Mouse (Mus musculus): Measurements from ENCODE around the gene Kpna6. TPM values are rescaled to one million over a fixed set of nuclear protein-coding genes. Genes with fewer than 3 reads are reported as not detected.
A peak's percentile ranks its signal among the peaks of the same experiment; 100 is the strongest.

The Kpna6 gene
- polyA plus RNA-seq, 1 experiment, result 130 TPM

DNA sequence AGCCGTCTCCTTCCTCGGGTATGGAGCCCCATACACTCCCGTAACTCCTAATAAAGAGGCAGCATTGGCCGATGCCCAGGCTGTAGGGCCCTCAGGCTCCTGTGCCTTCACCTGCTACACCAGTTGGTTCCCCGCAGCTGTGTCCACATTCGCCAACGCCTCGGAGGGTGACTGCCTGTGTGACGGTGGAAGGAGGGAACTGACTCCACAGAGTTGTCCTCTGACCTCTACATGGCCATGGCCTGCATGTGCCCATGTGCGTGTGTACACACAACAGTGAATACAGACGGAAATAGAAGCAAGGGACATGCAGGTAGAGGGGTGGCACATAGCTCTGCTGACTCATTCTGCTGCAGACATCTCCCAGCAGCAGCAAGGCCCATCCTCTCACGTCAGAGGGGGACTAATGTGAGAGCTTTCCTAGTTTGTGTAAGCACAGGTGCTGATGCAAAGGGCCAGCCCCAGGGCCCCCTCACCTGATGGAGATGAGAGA, 63.4 kb downstream of the Kpna6 start:
- H3K27ac ChIP-seq (ENCODE audit: insufficient read depth, low read length), result peak overlapping the region; percentile 31; the same call in 1 of the 2 replicates
- 0 out of 2 replicates have a peak overlapping the region, but pooled peaks have one; percentile 4 for H3K9ac ChIP-seq (ENCODE audit: low read depth, poor library complexity, severe bottlenecking)
- no peaks in the 10 kb centered on the region for H3K27me3 ChIP-seq (ENCODE audit: control insufficient read depth, insufficient read depth, low read length, poor library complexity, severe bottlenecking)
- peaks cover 9% of the 10 kb centered on the region for H3K4me1 ChIP-seq (ENCODE audit: control insufficient read depth, insufficient read depth, low read length)
- no peak for TF ChIP-seq POLR2A (IDR thresholded peaks at IDR 0.05; ENCODE audit: insufficient read depth, low read length)
- peaks cover 11% of the 10 kb centered on the region; the same call in 1 of the 2 replicates for H3K36me3 ChIP-seq (ENCODE audit: control insufficient read depth, insufficient read depth, low read length, poor library complexity, severe bottlenecking)
- H3K4me3 ChIP-seq (ENCODE audit: low read depth, low read length), result peak overlapping the region; percentile 1; the same call in 1 of the 2 replicates
- H3K9me3 ChIP-seq (replicated peaks; ENCODE audit: control insufficient read depth, insufficient read depth, low read length, poor library complexity, severe bottlenecking), result no peaks in the 10 kb centered on the region

DNA sequence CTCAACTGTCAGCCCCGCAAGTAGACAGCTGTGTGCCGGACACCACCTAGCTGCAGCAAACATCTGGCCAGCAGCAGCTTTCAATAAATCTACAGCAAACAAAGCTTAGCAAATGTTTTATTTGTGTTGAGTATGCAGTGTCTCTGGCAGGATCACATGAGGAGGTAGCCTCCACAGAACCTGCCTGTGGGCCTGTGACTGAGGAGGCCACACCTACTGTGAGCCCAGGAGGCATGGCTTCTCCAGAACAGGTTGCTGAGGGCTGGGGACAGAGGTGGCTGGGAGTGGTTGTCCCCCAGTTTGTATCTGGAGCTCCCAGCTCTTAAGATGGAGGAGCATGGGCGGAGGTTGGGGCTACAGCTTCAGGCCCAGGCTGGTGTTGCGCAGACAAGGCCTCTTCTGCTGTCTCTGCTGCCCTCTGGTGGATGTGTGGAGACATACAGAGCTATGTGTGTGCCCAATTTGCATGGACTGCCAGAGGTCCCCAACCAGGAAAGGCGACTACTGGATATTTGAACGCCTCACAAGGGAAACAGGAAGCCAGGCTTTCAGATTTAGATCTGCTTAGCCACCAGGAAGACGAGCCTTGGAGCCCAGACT, 64.0 kb downstream of the Kpna6 start:
- peak overlapping the region; percentile 31 for H3K27ac ChIP-seq (ENCODE audit: insufficient read depth, low read length)
- no peak overlapping the region for H3K9ac ChIP-seq (ENCODE audit: low read depth, poor library complexity, severe bottlenecking)
- no peak for TF ChIP-seq POLR2A (IDR thresholded peaks at IDR 0.05; ENCODE audit: insufficient read depth, low read length)
- TF ChIP-seq CTCF (IDR thresholded peaks at IDR 0.05; ENCODE audit: low read depth, low read length), result peak; percentile 98
- TF ChIP-seq EP300 (IDR thresholded peaks at IDR 0.05; ENCODE audit: insufficient read depth, low read depth, low read length), result 0 out of 2 replicates have a peak, but pooled peaks have one; percentile 40

DNA sequence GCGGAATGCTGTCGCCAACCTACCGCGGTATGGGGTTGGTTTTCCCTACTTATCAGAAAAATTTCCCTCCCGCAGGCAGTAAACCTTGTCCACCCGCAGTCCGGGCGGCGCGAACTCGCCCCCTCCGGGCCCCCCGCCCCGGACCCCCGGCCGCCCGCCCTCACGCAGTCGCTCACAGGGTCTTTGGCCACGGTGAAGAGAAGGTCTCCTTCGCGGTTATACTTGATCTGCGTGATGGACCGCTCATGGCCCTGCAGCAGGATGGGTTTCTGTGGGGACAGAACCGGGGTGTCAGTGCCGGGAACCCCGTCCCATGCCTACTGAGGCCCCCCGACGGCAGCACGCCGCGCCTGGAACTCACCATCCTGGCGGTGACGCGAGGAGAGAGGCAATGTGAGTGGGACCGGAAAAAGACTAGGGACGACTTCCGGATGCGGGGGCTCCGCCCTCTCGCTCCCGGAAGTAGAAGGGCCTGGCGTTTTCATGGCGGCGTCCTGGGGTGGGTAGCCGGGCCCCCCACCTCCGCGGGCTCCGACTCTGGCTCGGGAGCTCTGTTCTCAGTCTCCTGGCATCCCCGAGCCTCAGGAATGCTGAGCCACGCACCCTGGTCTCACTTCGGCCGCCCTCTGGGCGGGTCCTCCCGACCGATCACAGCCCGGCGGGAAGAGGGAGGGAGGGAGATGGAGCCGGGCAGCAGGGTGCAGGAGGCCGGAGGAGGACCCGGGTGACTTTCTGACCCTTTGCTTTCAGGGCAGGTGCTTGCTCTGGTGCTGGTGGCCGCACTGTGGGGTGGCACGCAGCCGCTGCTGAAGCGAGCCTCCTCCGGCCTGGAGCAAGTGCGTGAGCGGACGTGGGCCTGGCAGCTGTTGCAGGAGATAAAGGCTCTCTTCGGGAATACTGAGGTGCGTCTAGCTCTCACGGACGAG, 72.1 kb downstream of the Kpna6 start, which contains the start of the genes Eif3i and Tmem234:
Eif3i (minus strand) TSS at position 416 of the 926 bp plus-strand sequence.
Tmem234 (plus strand) TSS at position 436 of the 926 bp plus-strand sequence.
- no peaks in the 10 kb centered on the region for H3K9me3 ChIP-seq (replicated peaks; ENCODE audit: control insufficient read depth, insufficient read depth, low read length, poor library complexity, severe bottlenecking)
- no peak within 1 kb of the TSS for H3K27ac ChIP-seq (ENCODE audit: insufficient read depth, low read length)
- H3K36me3 ChIP-seq (ENCODE audit: control insufficient read depth, insufficient read depth, low read length, poor library complexity, severe bottlenecking), result peaks cover 21% of the 10 kb centered on the region
- TF ChIP-seq POLR2A (IDR thresholded peaks at IDR 0.05; ENCODE audit: insufficient read depth, low read length) (peak; percentile 66), EP300 (IDR thresholded peaks at IDR 0.05; ENCODE audit: insufficient read depth, low read depth, low read length) (no peak), CTCF (IDR thresholded peaks at IDR 0.05; ENCODE audit: low read depth, low read length) (no peak)
- peak within 1 kb of the TSS; percentile 98 for H3K4me3 ChIP-seq (ENCODE audit: low read depth, low read length)
- H3K4me1 ChIP-seq (ENCODE audit: control insufficient read depth, insufficient read depth, low read length), result no peaks in the 10 kb centered on the region
- H3K9ac ChIP-seq (ENCODE audit: low read depth, poor library complexity, severe bottlenecking), result peak within 1 kb of the TSS; percentile 88
- no peaks in the 10 kb centered on the region for H3K27me3 ChIP-seq (ENCODE audit: control insufficient read depth, insufficient read depth, low read length, poor library complexity, severe bottlenecking)

More for the DNA sequence above, 64.0 kb downstream of the Kpna6 start:
- Histone ChIP-seq H3K4me1 (ENCODE audit: control insufficient read depth, insufficient read depth, low read length) (peaks cover 9% of the 10 kb centered on the region), H3K9me3 (replicated peaks; ENCODE audit: control insufficient read depth, insufficient read depth, low read length, poor library complexity, severe bottlenecking) (no peaks in the 10 kb centered on the region), H3K27me3 (ENCODE audit: control insufficient read depth, insufficient read depth, low read length, poor library complexity, severe bottlenecking) (no peaks in the 10 kb centered on the region), H3K36me3 (ENCODE audit: control insufficient read depth, insufficient read depth, low read length, poor library complexity, severe bottlenecking) (peaks cover 13% of the 10 kb centered on the region; the same call in 1 of the 2 replicates), H3K4me3 (ENCODE audit: low read depth, low read length) (peak overlapping the region; percentile 1; the same call in 1 of the 2 replicates)

Other genes with a start within 250 kb of the Kpna6 start
- gene Zbtb8b, start 231.9 kb downstream of the Kpna6 start, polyA plus RNA-seq (2011; ENCODE audit: insufficient read depth, insufficient read length, low read depth, missing spikeins), result 4.2 and 4.8 TPM in 2 replicates
- 31.6 and 36.4 TPM in 2 replicates for gene Bsdc1, start 211.2 kb downstream of the Kpna6 start, polyA plus RNA-seq (2011; ENCODE audit: insufficient read depth, insufficient read length, low read depth, missing spikeins)
- not detected in 2 replicates for gene Tssk3, start 181.7 kb downstream of the Kpna6 start, polyA plus RNA-seq (2011; ENCODE audit: insufficient read depth, insufficient read length, low read depth, missing spikeins)
- not detected in 2 replicates for gene Fam229a, start 181.6 kb downstream of the Kpna6 start, polyA plus RNA-seq (2011; ENCODE audit: insufficient read depth, insufficient read length, low read depth, missing spikeins)
- 379 and 434 TPM in 2 replicates for gene Marcksl1, start 159.2 kb downstream of the Kpna6 start, polyA plus RNA-seq (2011; ENCODE audit: insufficient read depth, insufficient read length, low read depth, missing spikeins)
- gene Hdac1, start 130.1 kb downstream of the Kpna6 start, polyA plus RNA-seq (2011; ENCODE audit: insufficient read depth, insufficient read length, low read depth, missing spikeins), result 301 and 304 TPM in 2 replicates
- 18.7 and 20.1 TPM in 2 replicates for gene Lck, start 99.1 kb downstream of the Kpna6 start, polyA plus RNA-seq (2011; ENCODE audit: insufficient read depth, insufficient read length, low read depth, missing spikeins)
- not detected in 2 replicates for gene Fam167b, start 94.2 kb downstream of the Kpna6 start, polyA plus RNA-seq (2011; ENCODE audit: insufficient read depth, insufficient read length, low read depth, missing spikeins)
- 252 and 266 TPM in 2 replicates for gene Eif3i, start 72.1 kb downstream of the Kpna6 start, polyA plus RNA-seq (2011; ENCODE audit: insufficient read depth, insufficient read length, low read depth, missing spikeins)
- 86.6 and 94.0 TPM in 2 replicates for gene Tmem234, start 72.1 kb downstream of the Kpna6 start, polyA plus RNA-seq (2011; ENCODE audit: insufficient read depth, insufficient read length, low read depth, missing spikeins)
- gene Dcdc2b, start 58.5 kb downstream of the Kpna6 start, polyA plus RNA-seq (2011; ENCODE audit: insufficient read depth, insufficient read length, low read depth, missing spikeins), result 2.2 and 3.0 TPM in 2 replicates
- 21.0 and 24.7 TPM in 2 replicates for gene Iqcc, start 53.7 kb downstream of the Kpna6 start, polyA plus RNA-seq (2011; ENCODE audit: insufficient read depth, insufficient read length, low read depth, missing spikeins)
- gene Ccdc28b, start 48.8 kb downstream of the Kpna6 start, polyA plus RNA-seq (2011; ENCODE audit: insufficient read depth, insufficient read length, low read depth, missing spikeins), result 7.4 and 8.7 TPM in 2 replicates
- 42.3 and 44.5 TPM in 2 replicates for gene Txlna, start 31.7 kb downstream of the Kpna6 start, polyA plus RNA-seq (2011; ENCODE audit: insufficient read depth, insufficient read length, low read depth, missing spikeins)
- 14.8 and 16.1 TPM in 2 replicates for gene Tmem39b, start 24.1 kb upstream of the Kpna6 start, polyA plus RNA-seq (2011; ENCODE audit: insufficient read depth, insufficient read length, low read depth, missing spikeins)
- gene Khdrbs1, start 69.5 kb upstream of the Kpna6 start, polyA plus RNA-seq (2011; ENCODE audit: insufficient read depth, insufficient read length, low read depth, missing spikeins), result 179 and 182 TPM in 2 replicates
- 407 and 414 TPM in 2 replicates for gene Ptp4a2, start 138.5 kb upstream of the Kpna6 start, polyA plus RNA-seq (2011; ENCODE audit: insufficient read depth, insufficient read length, low read depth, missing spikeins)